Mouse (Mus musculus) heart, adult 2 months (tissue): Measurements from ENCODE around the gene Fndc3b. TPM values are rescaled to one million over a fixed set of nuclear protein-coding genes. Genes with fewer than 3 reads are reported as not detected.

Experiments
- DNase-seq, 2 experiments: peaks; one replicate each; pipeline ENCODE4 v3.0.0; 2021
- H3K27ac ChIP-seq: fragments of 200-600 bp; 2 replicates; pipeline ENCODE4 v1.8.1; 2022
- H3K27me3 ChIP-seq: fragments of 200-500 bp; 2 replicates; pipeline ENCODE4 v1.6.1; 2012; ENCODE audit warnings: mild to moderate bottlenecking, low read length, inconsistent platforms, mixed read lengths; ENCODE audit not compliant: control insufficient read depth, insufficient read depth
- H3K36me3 ChIP-seq: fragments of 200-500 bp; 2 replicates; pipeline ENCODE4 v1.6.1; 2012; ENCODE audit warnings: low read length, inconsistent platforms; ENCODE audit not compliant: control insufficient read depth, insufficient read depth
- H3K4me1 ChIP-seq: fragments of 200-500 bp; 2 replicates; pipeline ENCODE4 v1.6.1; 2011; ENCODE audit warnings: low read length; ENCODE audit not compliant: control insufficient read depth, insufficient read depth
- H3K4me3 ChIP-seq: fragments of 200-600 bp; 2 replicates; pipeline ENCODE4 v1.8.1; 2022
- H3K79me2 ChIP-seq: fragments of 200-500 bp; replicated peaks from 2 replicates; pipeline ENCODE4 v1.6.1; 2012; ENCODE audit warnings: mild to moderate bottlenecking, inconsistent platforms, low read length, moderate library complexity, mixed read lengths; ENCODE audit not compliant: control insufficient read depth, insufficient read depth
- H3K9ac ChIP-seq: fragments of 200-500 bp; 2 replicates; pipeline ENCODE4 v1.6.1; 2012; ENCODE audit warnings: low read depth, mild to moderate bottlenecking, control low read depth, inconsistent platforms, low read length, mixed read lengths
- CTCF ChIP-seq: fragments of 200-600 bp; IDR thresholded peaks from 2 replicates; pipeline ENCODE4 v1.8.1; 2022; ENCODE audit warnings: antibody characterized with exemption, mild to moderate bottlenecking, moderate library complexity
- EP300 ChIP-seq: fragments of 200-500 bp; IDR thresholded peaks from 2 replicates; pipeline ENCODE4 v1.6.1; 2011; ENCODE audit warnings: low read depth, low read length, control low read depth; ENCODE audit not compliant: insufficient read depth
- POLR2A ChIP-seq: fragments of 200-500 bp; IDR thresholded peaks from 2 replicates; pipeline ENCODE4 v1.6.1; 2011; ENCODE audit warnings: mild to moderate bottlenecking, low read depth, low read length, control low read depth; ENCODE audit not compliant: insufficient read depth
- WGBS: fragments of 180-500 bp; shearing (Covaris S2); methylation state at CpG from one replicate; pipeline ENCODE4 v1.1.7; 2018; 5-methylcytosine and 5-hydroxymethylcytosine counted together
- intact Hi-C: fragments of 180-260 bp; cut with DNase I; formaldehyde crosslinking; loops from one replicate; pipeline ENCODE4 v1.15.1; 2025
- polyA plus RNA-seq: library from polyadenylated mRNA; depleted of rRNA; stranded (reverse); fragments of >200 nt; gene quantifications from 2 replicates; pipeline ENCODE4 v1.2.3, GENCODE M21; 2012
- total RNA-seq, 2 experiments: library from RNA; stranded (reverse); gene quantifications; 2 replicates each; pipeline ENCODE4 v1.2.3; 2021

Gene Fndc3b
- total and polyA plus RNA-seq, 3 experiments, result 15.3 to 57.4 (median 52.1) TPM

DNA sequence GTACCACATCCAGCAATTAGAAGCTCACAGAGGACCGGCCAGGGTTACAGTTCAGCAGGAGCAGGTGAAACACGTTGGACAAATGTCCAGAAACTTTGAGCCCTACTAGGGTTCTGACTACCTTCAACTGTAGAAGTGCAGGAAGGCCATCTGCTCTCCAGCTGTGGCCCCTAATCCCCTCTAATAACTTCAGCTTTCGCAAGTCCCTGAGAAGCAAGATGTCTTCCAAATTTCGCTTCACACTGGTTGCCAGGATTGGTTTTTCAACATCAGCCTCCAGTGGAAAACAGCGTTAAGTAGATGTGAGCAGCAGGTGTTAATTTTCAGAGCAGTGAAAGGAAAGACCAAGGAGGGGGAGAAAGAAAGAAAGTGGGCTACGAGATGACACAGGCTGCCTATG lies 190.7 kb downstream of the Fndc3b start:
- Histone ChIP-seq H3K4me3 (no peak overlapping the region), H3K4me1 (peaks cover 5% of the 10 kb centered on the region), H3K27ac (peak overlapping the region; percentile 41; the same call in 1 of the 2 replicates), H3K27me3 (no peaks in the 10 kb centered on the region), H3K36me3 (no peaks in the 10 kb centered on the region), H3K9ac (no peak overlapping the region), H3K79me2 (no peaks in the 10 kb centered on the region)
- intact Hi-C loops, result no loop called here
- no peak for TF ChIP-seq POLR2A
- no peak for TF ChIP-seq EP300
- TF ChIP-seq CTCF, result no peak
- 73% methylated on average over 6 of the region's 6 CpGs for WGBS
- DNase-seq, result peak; percentile 36 to 51

GRCm38 (mm10) chr3:27519481-27519880 lies 191.6 kb downstream of the Fndc3b start:
- Histone ChIP-seq H3K36me3 (no peaks in the 10 kb centered on the region), H3K9ac (no peak overlapping the region), H3K4me1 (peaks cover 5% of the 10 kb centered on the region), H3K27me3 (no peaks in the 10 kb centered on the region), H3K27ac (peak overlapping the region; percentile 41), H3K79me2 (no peaks in the 10 kb centered on the region), H3K4me3 (no peak overlapping the region)
- intact Hi-C loops, result no loop called here
- TF ChIP-seq CTCF (no peak), POLR2A (0 out of 2 replicates have a peak, but pooled peaks have one; percentile 5)
- WGBS, result 67% methylated on average over 6 of the region's 6 CpGs
- peak in 1 of 2 experiments; percentile 59 for DNase-seq

- Histone ChIP-seq H3K79me2 (no peaks in the 10 kb centered on the region), H3K27ac (peak overlapping the region; percentile 15), H3K4me3 (no peak overlapping the region), H3K9ac (no peak overlapping the region), H3K27me3 (no peaks in the 10 kb centered on the region), H3K36me3 (no peaks in the 10 kb centered on the region), H3K4me1 (peaks cover 5% of the 10 kb centered on the region)
- TF ChIP-seq CTCF (no peak), POLR2A (no peak), EP300 (no peak)
- peak; percentile 46 to 52 for DNase-seq
- 40% methylated on average over 9 of the region's 9 CpGs for WGBS
- intact Hi-C loops, result no loop called here
These were observed 192.2 kb downstream of the Fndc3b start for GRCm38 (mm10) chr3:27518935-27519334.

GRCm38 (mm10) chr3:27516536-27516935 lies 194.6 kb downstream of the Fndc3b start:
- no peak for TF ChIP-seq POLR2A
- peak; percentile 52 for TF ChIP-seq CTCF
- no peak for TF ChIP-seq EP300
- Histone ChIP-seq H3K36me3 (no peaks in the 10 kb centered on the region), H3K27me3 (no peaks in the 10 kb centered on the region), H3K27ac (no peak overlapping the region), H3K4me1 (peaks cover 3% of the 10 kb centered on the region), H3K9ac (no peak overlapping the region), H3K4me3 (no peak overlapping the region), H3K79me2 (no peaks in the 10 kb centered on the region)
- 41% methylated on average over 5 of the region's 5 CpGs for WGBS
- DNase-seq, result no peak
- intact Hi-C loops, result no loop called here

DNA sequence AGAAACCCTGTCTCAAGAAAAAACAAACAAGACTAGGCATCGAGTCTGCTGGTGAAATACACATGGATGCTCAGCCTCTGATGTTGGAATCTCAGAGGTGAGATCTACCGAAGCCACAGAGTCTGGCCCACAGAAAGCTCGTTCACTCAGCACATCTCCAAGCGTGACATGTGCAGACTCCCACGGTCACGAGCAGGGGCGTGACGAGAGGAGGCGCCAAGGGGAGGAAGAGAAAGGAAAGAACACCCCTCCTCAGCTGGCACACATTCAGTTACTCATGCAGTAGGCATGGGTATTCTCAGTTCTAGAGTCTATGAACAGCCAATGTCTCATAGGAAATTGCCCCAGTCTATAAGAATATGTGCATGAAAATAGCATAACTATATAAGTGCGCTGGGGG lies 199.3 kb downstream of the Fndc3b start:
- Histone ChIP-seq H3K4me1 (no peaks in the 10 kb centered on the region), H3K4me3 (no peak overlapping the region), H3K9ac (no peak overlapping the region), H3K27ac (no peak overlapping the region), H3K36me3 (no peaks in the 10 kb centered on the region; the same call in 1 of the 2 replicates), H3K27me3 (no peaks in the 10 kb centered on the region), H3K79me2 (no peaks in the 10 kb centered on the region)
- DNase-seq, result no peak
- TF ChIP-seq POLR2A, result no peak
- TF ChIP-seq CTCF, result no peak
- TF ChIP-seq EP300, result no peak
- intact Hi-C loops, result no loop called here
- WGBS, result 61% methylated on average over 10 of the region's 10 CpGs

DNA sequence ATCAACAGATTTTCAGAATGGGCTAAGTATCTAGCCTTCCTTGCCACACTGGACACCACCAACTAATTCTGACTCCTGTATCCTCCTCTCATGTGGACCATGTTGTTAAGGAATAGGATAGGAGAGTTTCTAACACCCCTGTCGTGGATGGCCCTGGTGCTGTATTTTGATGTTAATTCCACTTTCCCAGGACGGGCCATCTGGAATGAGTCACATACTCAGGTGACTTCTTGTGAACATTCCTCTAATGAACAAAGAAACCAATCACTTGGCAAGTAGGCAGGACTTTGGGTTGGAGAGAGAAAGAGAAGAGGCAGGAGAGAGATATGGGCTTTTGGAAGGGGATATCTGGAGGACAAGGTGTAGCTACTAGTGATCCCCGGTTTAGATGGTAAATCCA lies 204.2 kb downstream of the Fndc3b start:
- 88% methylated on average over 3 of the region's 3 CpGs for WGBS
- Histone ChIP-seq H3K27me3 (no peaks in the 10 kb centered on the region), H3K9ac (no peak overlapping the region), H3K79me2 (no peaks in the 10 kb centered on the region), H3K27ac (peak overlapping the region; percentile 26), H3K4me3 (no peak overlapping the region), H3K4me1 (peaks cover 14% of the 10 kb centered on the region; the same call in 1 of the 2 replicates), H3K36me3 (no peaks in the 10 kb centered on the region; the same call in none of the 2 replicates)
- no peak for TF ChIP-seq CTCF
- TF ChIP-seq EP300, result no peak
- TF ChIP-seq POLR2A, result no peak
- intact Hi-C loops, result no loop called here
- no peak for DNase-seq
